Mouse (Mus musculus): ENCODE data around the gene Hacd2. TPM values are rescaled to one million over a fixed set of nuclear protein-coding genes. Genes with fewer than 3 reads are reported as not detected.

The Hacd2 gene
- total RNA-seq, 2 experiments from 2014 or later = 21.8 to 26.1 TPM

- no peak for DNase-seq (ENCODE audit: low spot score in 2 of 2)
Measured at GRCm38 (mm10) chr16:35054432-35055193, 32.4 kb downstream of the Hacd2 start.

DNA sequence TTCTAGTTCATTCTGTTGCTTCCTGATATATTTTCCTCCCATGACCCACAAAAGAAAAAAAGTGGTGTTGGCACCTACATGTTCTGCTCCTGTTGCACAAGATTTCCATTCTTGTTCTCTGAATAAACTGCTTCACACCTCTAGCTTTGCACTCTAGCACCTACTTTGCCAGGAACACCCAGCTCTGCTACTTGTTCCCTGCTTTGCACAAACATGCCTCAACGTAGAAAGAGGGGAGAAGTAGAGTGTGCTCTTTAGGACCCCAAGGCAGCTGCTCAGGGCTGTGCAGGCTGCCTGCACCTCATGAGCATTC is 32.9 kb downstream of the Hacd2 start:
- DNase-seq (ENCODE audit: low spot score in 2 of 2) = no peak

- DNase-seq (ENCODE audit: low spot score in 2 of 2) = no peak
Measured at GRCm38 (mm10) chr16:35055861-35056260, 33.6 kb downstream of the Hacd2 start.

DNA sequence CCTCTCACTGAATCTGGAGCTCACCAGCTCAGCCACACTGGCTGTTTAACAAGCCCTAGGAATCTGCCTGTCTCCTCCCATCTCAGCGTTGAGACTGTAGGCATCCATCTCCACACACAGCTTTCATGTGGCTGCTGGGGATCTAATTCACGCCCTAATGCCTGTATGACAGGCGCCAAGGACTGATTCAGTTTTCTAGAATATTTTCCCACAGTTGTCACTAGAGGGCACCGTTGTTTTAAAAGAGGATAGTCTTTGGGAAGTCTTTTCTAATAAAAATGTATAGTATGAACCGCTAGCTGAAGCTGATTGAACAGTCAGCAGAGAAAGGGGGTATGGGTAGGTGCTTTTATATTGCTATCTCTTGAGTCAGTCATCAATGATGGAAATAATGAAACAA is 34.1 kb downstream of the Hacd2 start:
- no peak for DNase-seq (ENCODE audit: low spot score in 2 of 2)

- DNase-seq (ENCODE audit: low spot score in 2 of 2) = no peak
Measured at GRCm38 (mm10) chr16:35056786-35057185, 34.6 kb downstream of the Hacd2 start.

DNA sequence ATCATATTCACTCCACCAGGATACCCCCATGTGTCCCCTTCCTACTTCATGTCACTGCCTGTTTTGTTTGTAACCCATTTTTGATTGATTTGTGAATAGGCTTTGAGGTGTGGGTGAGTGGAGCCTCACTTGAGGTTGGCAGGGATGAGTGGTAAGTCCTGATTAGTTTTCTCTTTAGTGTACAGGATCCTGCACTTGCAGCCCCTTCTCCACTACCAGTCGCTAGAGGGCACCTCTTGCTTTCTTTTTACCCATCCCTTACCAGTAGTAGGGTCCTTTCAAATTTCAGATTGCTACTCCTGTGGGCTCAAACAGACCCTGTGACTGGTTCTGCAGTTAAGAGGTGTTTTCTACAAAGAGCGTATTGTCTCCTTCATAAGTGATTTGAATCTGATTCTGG is 38.8 kb downstream of the Hacd2 start:
- DNase-seq (ENCODE audit: low spot score in 2 of 2) = no peak

- DNase-seq (ENCODE audit: low spot score in 2 of 2) = no peak
Measured at GRCm38 (mm10) chr16:35065724-35066123, 43.5 kb downstream of the Hacd2 start.

DNA sequence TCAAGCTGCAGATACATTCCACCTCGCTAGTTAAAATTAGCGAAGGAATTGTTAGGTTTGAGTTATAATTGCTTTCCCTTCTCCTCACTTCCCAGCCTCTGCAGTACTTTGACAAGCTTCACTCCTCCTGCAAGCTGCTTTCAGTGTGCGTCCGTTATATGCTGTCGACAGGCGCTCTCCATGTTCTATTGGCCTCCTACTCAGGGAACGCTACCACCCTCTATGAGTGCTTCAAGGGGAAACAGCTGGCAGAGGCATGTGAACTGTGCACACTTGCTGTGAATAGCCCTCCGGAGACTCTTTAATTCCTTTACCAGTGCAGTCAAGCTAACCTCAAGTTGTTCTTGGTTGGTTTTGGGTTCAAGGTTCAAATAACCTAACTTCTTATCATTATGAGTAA is 44.9 kb downstream of the Hacd2 start:
- no peak for DNase-seq (ENCODE audit: low spot score in 2 of 2)

GRCm38 (mm10) chr16:35067631-35068030 is 45.4 kb downstream of the Hacd2 start:
- no peak for DNase-seq (ENCODE audit: low spot score in 2 of 2)

DNA sequence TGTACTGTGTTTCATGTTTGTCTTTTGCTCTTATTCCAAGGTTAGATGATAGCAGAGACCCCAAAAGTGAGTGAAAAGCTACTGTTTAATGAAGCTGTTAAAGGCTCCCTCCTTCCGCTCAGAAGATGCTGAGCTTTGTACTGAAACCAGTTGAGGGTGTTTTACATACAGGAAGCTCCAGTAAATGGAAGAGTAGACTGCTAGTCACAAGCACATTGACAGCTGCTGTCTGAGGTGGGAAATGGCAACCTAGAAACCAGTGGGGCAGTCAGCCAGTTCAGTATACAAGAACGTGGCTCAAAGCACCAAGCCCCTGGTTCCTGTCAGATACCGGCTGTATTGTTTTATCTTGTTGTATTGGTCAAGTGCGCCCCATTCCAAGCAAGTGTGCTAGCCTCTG is 46.7 kb downstream of the Hacd2 start:
- no peak for DNase-seq (ENCODE audit: low spot score in 2 of 2)

- DNase-seq (ENCODE audit: low spot score in 2 of 2) = no peak
Measured at GRCm38 (mm10) chr16:35074436-35074835, 52.2 kb downstream of the Hacd2 start.

DNA sequence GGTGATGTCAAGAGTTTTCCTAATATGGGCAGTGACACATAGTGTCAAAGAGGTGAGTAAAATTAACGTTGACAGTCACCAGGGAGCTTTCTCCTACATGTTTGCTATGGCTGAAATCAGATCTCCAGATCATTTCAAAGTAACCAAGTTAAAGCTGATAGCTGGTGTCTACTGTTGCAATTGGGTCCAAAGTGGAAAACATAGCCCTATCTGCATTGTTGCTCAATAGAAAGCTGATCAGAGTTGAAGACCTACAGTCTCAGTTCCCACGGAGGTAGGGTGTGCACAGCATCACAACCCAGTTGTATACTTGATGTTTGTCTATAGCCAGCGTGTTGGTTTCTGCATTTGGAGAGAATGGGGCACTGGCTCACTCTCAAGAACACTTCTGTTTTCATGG is 53.4 kb downstream of the Hacd2 start:
- DNase-seq (ENCODE audit: low spot score in 2 of 2) = no peak

DNA sequence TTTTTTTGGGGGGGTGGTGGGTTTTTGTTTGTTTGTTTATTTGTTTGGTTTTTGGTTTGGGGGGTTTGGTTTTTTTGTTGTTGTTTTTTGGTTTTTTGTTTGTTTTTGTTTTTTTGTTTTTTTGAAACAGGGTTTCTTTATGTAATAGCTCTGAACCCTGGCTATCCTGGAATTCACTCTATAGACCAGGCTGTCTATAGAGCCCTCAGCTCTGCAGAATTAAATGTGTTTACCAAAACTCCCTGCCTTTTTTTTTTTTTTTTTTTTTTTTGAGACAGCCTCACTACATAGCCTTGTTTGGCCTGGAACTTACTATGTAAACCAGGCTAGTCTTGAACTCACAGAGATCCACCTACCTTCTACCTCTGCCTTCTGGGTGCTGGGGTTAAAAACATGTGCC is 71.3 kb downstream of the Hacd2 start:
- no peak for DNase-seq (ENCODE audit: low spot score in 2 of 2)

DNA sequence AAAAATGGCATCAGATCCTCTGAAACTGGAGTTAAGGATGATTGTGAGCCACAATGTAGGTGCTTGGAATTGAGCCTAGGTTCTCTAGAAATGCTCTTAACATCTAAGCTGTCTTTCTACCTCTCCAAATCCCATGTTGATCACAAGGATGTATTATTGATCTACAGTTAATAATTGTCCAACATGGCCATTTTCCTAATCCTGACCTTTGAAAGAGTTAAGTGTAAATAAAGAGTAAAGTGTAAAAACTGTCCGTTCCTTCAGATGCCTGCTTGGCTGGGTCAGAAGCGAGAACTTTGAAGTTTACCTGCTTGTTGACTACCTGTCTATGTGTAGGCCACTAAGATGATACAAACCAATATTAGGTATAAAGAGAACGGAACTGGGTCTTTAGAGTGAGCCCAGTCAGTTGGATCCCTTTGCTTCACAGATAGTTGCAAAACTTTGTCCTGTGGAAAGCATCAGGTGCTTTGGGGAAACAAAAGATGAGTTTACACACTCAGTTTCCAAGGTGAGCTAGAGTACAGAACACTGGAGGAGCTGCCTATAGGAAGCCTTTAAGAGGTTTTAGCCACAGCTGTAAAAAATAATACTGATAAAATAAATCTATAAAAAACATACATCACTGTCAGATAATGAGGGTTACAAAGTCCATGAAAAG is 75.8 kb downstream of the Hacd2 start:
- DNase-seq (ENCODE audit: low spot score in 2 of 2) = no peak

GRCm38 (mm10) chr16:35101751-35102420 is 79.7 kb downstream of the Hacd2 start:
- no peak for DNase-seq (ENCODE audit: low spot score in 2 of 2)

GRCm38 (mm10) chr16:35102866-35103620 is 80.8 kb downstream of the Hacd2 start:
- no peak for DNase-seq (ENCODE audit: low spot score in 2 of 2)

DNA sequence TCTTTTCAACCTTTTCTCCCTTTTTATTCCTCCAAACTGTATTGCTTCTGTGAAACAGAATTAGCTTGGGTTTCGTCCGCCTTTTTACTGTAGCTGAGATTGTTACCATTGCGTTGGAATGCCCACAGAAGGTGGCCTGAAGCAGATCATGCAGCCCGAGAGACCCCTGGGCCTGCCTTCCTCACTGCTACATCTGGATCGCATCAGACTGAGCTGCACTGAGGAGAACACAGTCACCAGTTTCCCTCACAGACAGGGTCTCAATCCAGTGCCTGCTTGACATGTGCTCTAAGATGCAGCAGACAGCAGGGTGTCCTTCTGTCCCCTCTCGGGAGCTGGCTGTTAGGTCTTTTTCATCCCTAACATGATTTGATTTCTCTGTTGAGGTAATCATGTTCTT is 85.8 kb downstream of the Hacd2 start:
- DNase-seq (ENCODE audit: low spot score in 2 of 2) = no peak

- DNase-seq (ENCODE audit: low spot score in 2 of 2) = no peak
Measured at GRCm38 (mm10) chr16:35109156-35109555, 86.9 kb downstream of the Hacd2 start.

DNA sequence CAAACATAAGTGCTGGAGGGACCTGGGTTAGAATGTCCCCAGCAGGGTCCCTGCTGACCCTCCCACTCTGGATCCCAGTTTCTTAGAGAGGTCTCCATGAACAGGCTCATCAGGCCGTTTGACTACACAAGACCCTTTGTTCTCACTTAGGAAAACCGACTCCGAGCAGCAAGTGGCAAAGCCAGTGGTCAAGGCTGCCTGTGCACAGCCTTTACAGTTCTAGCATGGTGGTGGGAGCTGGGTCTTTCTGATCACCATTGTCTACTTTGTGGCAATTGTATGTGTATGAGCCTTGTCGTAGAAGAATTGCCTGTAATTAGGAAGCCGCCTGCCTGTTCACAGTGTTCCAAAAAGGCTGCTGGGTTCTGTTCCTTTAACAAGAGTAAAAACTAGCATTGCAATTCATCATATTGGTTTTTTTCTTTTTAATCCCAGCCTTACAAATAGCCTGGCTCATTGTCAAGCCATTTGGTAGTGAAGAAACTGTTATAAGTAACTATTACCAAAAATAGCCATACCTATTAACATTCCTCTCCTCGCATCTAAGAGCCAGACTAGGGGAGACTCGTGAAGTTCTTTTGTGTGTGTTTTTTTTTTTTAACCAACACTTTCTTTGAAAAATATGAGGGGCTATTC is 87.5 kb downstream of the Hacd2 start:
- DNase-seq (ENCODE audit: low spot score in 2 of 2) = no peak

- peak; percentile 79 to 86 for DNase-seq (ENCODE audit: low spot score in 2 of 2)
Measured at GRCm38 (mm10) chr16:35110410-35111142, 88.3 kb downstream of the Hacd2 start.

All from adrenal gland, postnatal 4 days (tissue).